Mouse (Mus musculus): ENCODE results near the gene Cdkn1a. TPM values are rescaled to one million over a fixed set of nuclear protein-coding genes. Genes with fewer than 3 reads are reported as not detected.
A peak's percentile ranks its signal among the peaks of the same experiment; 100 is the strongest.

Gene Cdkn1a
- polyA plus RNA-seq, 1 experiment = 171 TPM

GRCm38 (mm10) chr17:29073313-29073712 lies 17.5 kb upstream of the Cdkn1a start:
- H3K27me3 ChIP-seq (ENCODE audit: control insufficient read depth, insufficient read depth, low read length, poor library complexity, severe bottlenecking) = no peaks in the 10 kb centered on the region
- peaks cover 12% of the 10 kb centered on the region for H3K4me1 ChIP-seq (ENCODE audit: control insufficient read depth, insufficient read depth, low read length)
- TF ChIP-seq POLR2A (IDR thresholded peaks at IDR 0.05; ENCODE audit: insufficient read depth, low read length) (no peak), EP300 (IDR thresholded peaks at IDR 0.05; ENCODE audit: insufficient read depth, low read depth, low read length) (no peak), CTCF (IDR thresholded peaks at IDR 0.05; ENCODE audit: low read depth, low read length) (no peak)
- H3K36me3 ChIP-seq (ENCODE audit: control insufficient read depth, insufficient read depth, low read length, poor library complexity, severe bottlenecking) = peaks cover 2% of the 10 kb centered on the region
- no peak overlapping the region for H3K4me3 ChIP-seq (ENCODE audit: low read depth, low read length)
- peak overlapping the region; percentile 86 for H3K27ac ChIP-seq (ENCODE audit: insufficient read depth, low read length)
- H3K9me3 ChIP-seq (replicated peaks; ENCODE audit: control insufficient read depth, insufficient read depth, low read length, poor library complexity, severe bottlenecking) = no peaks in the 10 kb centered on the region
- no peak overlapping the region for H3K9ac ChIP-seq (ENCODE audit: low read depth, poor library complexity, severe bottlenecking)

GRCm38 (mm10) chr17:29074085-29074484 lies 16.7 kb upstream of the Cdkn1a start:
- Histone ChIP-seq H3K27ac (ENCODE audit: insufficient read depth, low read length) (no peak overlapping the region), H3K27me3 (ENCODE audit: control insufficient read depth, insufficient read depth, low read length, poor library complexity, severe bottlenecking) (no peaks in the 10 kb centered on the region), H3K9me3 (replicated peaks; ENCODE audit: control insufficient read depth, insufficient read depth, low read length, poor library complexity, severe bottlenecking) (no peaks in the 10 kb centered on the region), H3K36me3 (ENCODE audit: control insufficient read depth, insufficient read depth, low read length, poor library complexity, severe bottlenecking) (peaks cover 2% of the 10 kb centered on the region), H3K4me3 (ENCODE audit: low read depth, low read length) (no peak overlapping the region), H3K9ac (ENCODE audit: low read depth, poor library complexity, severe bottlenecking) (no peak overlapping the region), H3K4me1 (ENCODE audit: control insufficient read depth, insufficient read depth, low read length) (peaks cover 9% of the 10 kb centered on the region)
- TF ChIP-seq CTCF (IDR thresholded peaks at IDR 0.05; ENCODE audit: low read depth, low read length) = no peak
- TF ChIP-seq EP300 (IDR thresholded peaks at IDR 0.05; ENCODE audit: insufficient read depth, low read depth, low read length) = no peak
- no peak for TF ChIP-seq POLR2A (IDR thresholded peaks at IDR 0.05; ENCODE audit: insufficient read depth, low read length)

- Histone ChIP-seq H3K4me3 (ENCODE audit: low read depth, low read length) (no peak overlapping the region), H3K27me3 (ENCODE audit: control insufficient read depth, insufficient read depth, low read length, poor library complexity, severe bottlenecking) (no peaks in the 10 kb centered on the region), H3K9me3 (replicated peaks; ENCODE audit: control insufficient read depth, insufficient read depth, low read length, poor library complexity, severe bottlenecking) (no peaks in the 10 kb centered on the region), H3K4me1 (ENCODE audit: control insufficient read depth, insufficient read depth, low read length) (peaks cover 11% of the 10 kb centered on the region), H3K9ac (ENCODE audit: low read depth, poor library complexity, severe bottlenecking) (no peak overlapping the region), H3K27ac (ENCODE audit: insufficient read depth, low read length) (no peak overlapping the region), H3K36me3 (ENCODE audit: control insufficient read depth, insufficient read depth, low read length, poor library complexity, severe bottlenecking) (peaks cover 2% of the 10 kb centered on the region)
- no peak for TF ChIP-seq POLR2A (IDR thresholded peaks at IDR 0.05; ENCODE audit: insufficient read depth, low read length)
- TF ChIP-seq CTCF (IDR thresholded peaks at IDR 0.05; ENCODE audit: low read depth, low read length) = no peak
- no peak for TF ChIP-seq EP300 (IDR thresholded peaks at IDR 0.05; ENCODE audit: insufficient read depth, low read depth, low read length)
Measured at GRCm38 (mm10) chr17:29076235-29076634, 14.5 kb upstream of the Cdkn1a start.

GRCm38 (mm10) chr17:29077786-29078509 lies 12.8 kb upstream of the Cdkn1a start:
- Histone ChIP-seq H3K36me3 (ENCODE audit: control insufficient read depth, insufficient read depth, low read length, poor library complexity, severe bottlenecking) (peaks cover 2% of the 10 kb centered on the region), H3K9ac (ENCODE audit: low read depth, poor library complexity, severe bottlenecking) (peak overlapping the region; percentile 85), H3K27me3 (ENCODE audit: control insufficient read depth, insufficient read depth, low read length, poor library complexity, severe bottlenecking) (no peaks in the 10 kb centered on the region), H3K4me3 (ENCODE audit: low read depth, low read length) (peak overlapping the region; percentile 75), H3K27ac (ENCODE audit: insufficient read depth, low read length) (peak overlapping the region; percentile 96), H3K4me1 (ENCODE audit: control insufficient read depth, insufficient read depth, low read length) (peaks cover 9% of the 10 kb centered on the region), H3K9me3 (replicated peaks; ENCODE audit: control insufficient read depth, insufficient read depth, low read length, poor library complexity, severe bottlenecking) (no peaks in the 10 kb centered on the region)
- TF ChIP-seq CTCF (IDR thresholded peaks at IDR 0.05; ENCODE audit: low read depth, low read length) (no peak), POLR2A (IDR thresholded peaks at IDR 0.05; ENCODE audit: insufficient read depth, low read length) (no peak), EP300 (IDR thresholded peaks at IDR 0.05; ENCODE audit: insufficient read depth, low read depth, low read length) (0 out of 2 replicates have a peak, but pooled peaks have one; percentile 5)

- TF ChIP-seq CTCF (IDR thresholded peaks at IDR 0.05; ENCODE audit: low read depth, low read length) = no peak
- no peak for TF ChIP-seq POLR2A (IDR thresholded peaks at IDR 0.05; ENCODE audit: insufficient read depth, low read length)
- TF ChIP-seq EP300 (IDR thresholded peaks at IDR 0.05; ENCODE audit: insufficient read depth, low read depth, low read length) = peak; percentile 91
- peaks cover 4% of the 10 kb centered on the region for H3K4me1 ChIP-seq (ENCODE audit: control insufficient read depth, insufficient read depth, low read length)
- H3K27ac ChIP-seq (ENCODE audit: insufficient read depth, low read length) = peak overlapping the region; percentile 96
- H3K36me3 ChIP-seq (ENCODE audit: control insufficient read depth, insufficient read depth, low read length, poor library complexity, severe bottlenecking) = peaks cover 2% of the 10 kb centered on the region
- peak overlapping the region; percentile 85 for H3K9ac ChIP-seq (ENCODE audit: low read depth, poor library complexity, severe bottlenecking)
- H3K4me3 ChIP-seq (ENCODE audit: low read depth, low read length) = peak overlapping the region; percentile 75
- no peaks in the 10 kb centered on the region for H3K9me3 ChIP-seq (replicated peaks; ENCODE audit: control insufficient read depth, insufficient read depth, low read length, poor library complexity, severe bottlenecking)
- H3K27me3 ChIP-seq (ENCODE audit: control insufficient read depth, insufficient read depth, low read length, poor library complexity, severe bottlenecking) = no peaks in the 10 kb centered on the region
Measured at GRCm38 (mm10) chr17:29078519-29079383, 12.0 kb upstream of the Cdkn1a start.
